Comparison of ENCODE assay signal across 23 mouse cellular contexts in genomic region chr2:173216840-173217239, GRCm38 (mm10). TPM values are rescaled to one million over a fixed set of nuclear protein-coding genes. Genes with fewer than 3 reads are reported as not detected.
DNase-seq lines count a peak whose midpoint lies in the region; ATAC-seq and TF ChIP-seq lines count a peak whose summit lies in the region.
"Had no signal": no experiment of that assay in that cellular context is flagged by ENCODE, and none has a peak within 500 bp of the region (broad histone marks: within the 10 kb centered on the region; RNA-seq: fewer than 3 reads in every experiment).

No protein-coding gene starts in this region.

- DNase-seq in heart, adult 2 months: peak; percentile 2 to 13
- no peak for DNase-seq in heart, postnatal 10 days
- DNase-seq in liver: peak; percentile 1
- DNase-seq in thymus, postnatal 4 days: peak; percentile 28
- no peak for DNase-seq in thymus, postnatal 10 days (ENCODE audit: low spot score in 2 of 2)
- no peak for DNase-seq in limb, embryonic 10.5 days (ENCODE audit: low spot score)
- DNase-seq: adrenal gland, adult 2 months; B cell, adult 2 months; cerebellum, adult 2 months; cerebellum, postnatal 36 days; gastrocnemius, postnatal 25 days; kidney, postnatal 14 days; left cerebral cortex, postnatal 4 days; liver, embryonic 13.5 days had no signal

- no peaks in the 10 kb centered on the region for H3K27me3 ChIP-seq in heart, adult 2 months (ENCODE audit: control insufficient read depth, insufficient read depth, low read length)
- peaks cover 22% of the 10 kb centered on the region for H3K27me3 ChIP-seq in liver, embryonic 12.5 days (replicated peaks)
- H3K27me3 ChIP-seq in limb, embryonic 10.5 days (ENCODE audit: low read depth, poor library complexity, severe bottlenecking): peaks cover 19% of the 10 kb centered on the region; the same call in 1 of the 2 replicates
- H3K27me3 ChIP-seq: forebrain, embryonic 12.5 days; hindbrain, embryonic 15.5 days; liver, embryonic 13.5 days; stomach, embryonic 15.5 days had no signal

- ATAC-seq in liver, embryonic 12.5 days: no peak

- H3K4me3 ChIP-seq in heart, adult 2 months: no peak overlapping the region
- H3K4me3 ChIP-seq in liver, embryonic 12.5 days: no peak overlapping the region
- peak overlapping the region; percentile 53; the same call in 1 of the 2 replicates for H3K4me3 ChIP-seq in macrophage (ENCODE audit: inconsistent target)
- no peak overlapping the region for H3K4me3 ChIP-seq in limb, embryonic 10.5 days
- H3K4me3 ChIP-seq: forebrain, embryonic 12.5 days; heart, embryonic 12.5 days; hindbrain, embryonic 15.5 days; liver, embryonic 13.5 days; lung, embryonic 15.5 days; midbrain, embryonic 12.5 days; neural tube, embryonic 13.5 days; stomach, embryonic 15.5 days had no signal

- no peaks in the 10 kb centered on the region for H3K9me3 ChIP-seq in liver, embryonic 12.5 days (replicated peaks)
- no peaks in the 10 kb centered on the region for H3K9me3 ChIP-seq in limb, embryonic 10.5 days (replicated peaks)
- H3K9me3 ChIP-seq: forebrain, embryonic 12.5 days; hindbrain, embryonic 15.5 days; liver, embryonic 13.5 days; lung, embryonic 15.5 days; midbrain, embryonic 12.5 days; neural tube, embryonic 13.5 days; stomach, embryonic 15.5 days had no signal

- TF ChIP-seq EP300 in heart, adult 2 months (IDR thresholded peaks at IDR 0.05; ENCODE audit: insufficient read depth, low read depth, low read length): no peak

- H3K79me2 ChIP-seq in heart, adult 2 months (replicated peaks; ENCODE audit: control insufficient read depth, insufficient read depth, low read length): no peaks in the 10 kb centered on the region
- peaks cover 39% of the 10 kb centered on the region; the same call in 1 of the 2 replicates for H3K79me2 ChIP-seq in macrophage (ENCODE audit: inconsistent target)

- H3K4me2 ChIP-seq in liver, embryonic 12.5 days: no peak overlapping the region
- H3K4me2 ChIP-seq: forebrain, embryonic 12.5 days; heart, embryonic 12.5 days; hindbrain, embryonic 15.5 days; liver, embryonic 13.5 days; lung, embryonic 15.5 days; midbrain, embryonic 12.5 days; neural tube, embryonic 13.5 days; stomach, embryonic 15.5 days had no signal

- 89% methylated on average over 7 of the region's 7 CpGs for WGBS in heart, adult 2 months
- WGBS in liver, embryonic 12.5 days (ENCODE audit: insufficient replicate concordance): 77% methylated on average over 7 of the region's 7 CpGs
- 90% methylated on average over 7 of the region's 7 CpGs for WGBS in macrophage (ENCODE audit: missing documents)
- 89% methylated on average over 7 of the region's 7 CpGs for WGBS in limb, embryonic 10.5 days

- intact Hi-C loops in heart, adult 2 months (cut with DNase I): no loop called here
- intact Hi-C loops in heart, postnatal 10 days (cut with DNase I): no loop called here

- peaks cover 6% of the 10 kb centered on the region for H3K4me1 ChIP-seq in heart, adult 2 months (ENCODE audit: control insufficient read depth, insufficient read depth, low read length)
- no peaks in the 10 kb centered on the region for H3K4me1 ChIP-seq in liver, embryonic 12.5 days
- H3K4me1 ChIP-seq in limb, embryonic 10.5 days: no peaks in the 10 kb centered on the region
- H3K4me1 ChIP-seq: forebrain, embryonic 12.5 days; heart, embryonic 12.5 days; hindbrain, embryonic 15.5 days; liver, embryonic 13.5 days; lung, embryonic 15.5 days; midbrain, embryonic 12.5 days; neural tube, embryonic 13.5 days; stomach, embryonic 15.5 days had no signal

- H3K9ac ChIP-seq in heart, adult 2 months (ENCODE audit: low read depth, low read length): no peak overlapping the region
- H3K9ac ChIP-seq in liver, embryonic 12.5 days: no peak overlapping the region
- H3K9ac ChIP-seq: forebrain, embryonic 12.5 days; heart, embryonic 12.5 days; hindbrain, embryonic 15.5 days; liver, embryonic 13.5 days; lung, embryonic 15.5 days; midbrain, embryonic 12.5 days; neural tube, embryonic 13.5 days; stomach, embryonic 15.5 days had no signal

- H3K36me3 ChIP-seq in heart, adult 2 months (ENCODE audit: control insufficient read depth, insufficient read depth, low read length): no peaks in the 10 kb centered on the region
- no peaks in the 10 kb centered on the region for H3K36me3 ChIP-seq in liver, embryonic 12.5 days
- H3K36me3 ChIP-seq in macrophage (ENCODE audit: inconsistent target): peaks cover 48% of the 10 kb centered on the region
- H3K36me3 ChIP-seq in limb, embryonic 10.5 days: no peaks in the 10 kb centered on the region
- H3K36me3 ChIP-seq: forebrain, embryonic 12.5 days; heart, embryonic 12.5 days; hindbrain, embryonic 15.5 days; liver, embryonic 13.5 days; lung, embryonic 15.5 days; midbrain, embryonic 12.5 days; neural tube, embryonic 13.5 days; stomach, embryonic 15.5 days had no signal

- H3K27ac ChIP-seq in heart, adult 2 months: no peak overlapping the region
- H3K27ac ChIP-seq in liver, embryonic 12.5 days: no peak overlapping the region
- H3K27ac ChIP-seq in macrophage: no peak overlapping the region
- H3K27ac ChIP-seq in limb, embryonic 10.5 days: no peak overlapping the region
- H3K27ac ChIP-seq: forebrain, embryonic 12.5 days; hindbrain, embryonic 15.5 days; liver, embryonic 13.5 days; lung, embryonic 15.5 days; midbrain, embryonic 12.5 days; neural tube, embryonic 13.5 days; stomach, embryonic 15.5 days had no signal

- no peak for TF ChIP-seq POLR2A in heart, adult 2 months (IDR thresholded peaks at IDR 0.05; ENCODE audit: insufficient read depth, low read depth, low read length)

- TF ChIP-seq CTCF in heart, adult 2 months (IDR thresholded peaks at IDR 0.05): no peak

RNA-seq across cellular contexts. Expression of gene Zbp1, which starts 1.9 kb away (rescaled TPM):
- total RNA-seq in heart, adult 2 months (2021): under 1 TPM; 0.47 to 0.91 TPM
- 1.2 and 1.8 TPM in 2 replicates for polyA plus RNA-seq in heart, adult 2 months (2012; rRNA removed)
- total RNA-seq in heart, postnatal 10 days (2021): under 1 TPM; 0.25 to 0.41 TPM
- 0.21 and 0.36 TPM in 2 replicates for polyA plus RNA-seq in liver, embryonic 12.5 days (2016; fragmentation: Nextera tagmentation; extraction: Ambion mirVana)
- 100 to 1,000 TPM in 14 of 26 experiments, 10 to 100 TPM in 12; 27.8 to 587 (median 298) TPM for total RNA-seq in macrophage (2018; cell fraction: chromatin; rRNA removed)
- total RNA-seq in macrophage (2018; cell fraction: cytosol; rRNA removed): 100 to 1,000 TPM in 23 of 26 experiments, 10 to 100 TPM in 3; 74.9 to 678 (median 370) TPM
- total RNA-seq in macrophage (2018; cell fraction: nucleus; rRNA removed): 100 to 1,000 TPM in 21 of 26 experiments, 10 to 100 TPM in 5; 45.6 to 621 (median 382) TPM
- 88.4 to 217 TPM (median 90.0 TPM) in 3 replicates for polyA plus RNA-seq in macrophage (2018)
- polyA plus RNA-seq in limb, embryonic 10.5 days (2016; fragmentation: Nextera tagmentation; extraction: Ambion mirVana): not detected in 2 replicates
- polyA plus RNA-seq: heart, embryonic 12.5 days had no signal

RNA-seq across cellular contexts. Expression of gene Pmepa1, which starts 59.5 kb away (rescaled TPM):
- total RNA-seq in heart, adult 2 months (2021): 10 to 100 TPM; 28.4 to 31.4 TPM
- 37.4 and 41.7 TPM in 2 replicates for polyA plus RNA-seq in heart, adult 2 months (2012; rRNA removed)
- total RNA-seq in heart, postnatal 10 days (2021): 10 to 100 TPM; 55.1 to 57.2 TPM
- 0.24 and 0.37 TPM in 2 replicates for polyA plus RNA-seq in liver, embryonic 12.5 days (2016; fragmentation: Nextera tagmentation; extraction: Ambion mirVana)
- 10 to 100 TPM in 1 of 26 experiments, 1 to 10 TPM in 1, under 1 TPM in 2, not detected in 22; 0.62 to 11.6 (median 1.6) TPM for total RNA-seq in macrophage (2018; cell fraction: chromatin; rRNA removed)
- total RNA-seq in macrophage (2018; cell fraction: cytosol; rRNA removed): under 1 TPM in 19 of 26 experiments, not detected in 7; 0.03 to 0.43 (median 0.09) TPM
- total RNA-seq in macrophage (2018; cell fraction: nucleus; rRNA removed): 1 to 10 TPM in 1 of 26 experiments, under 1 TPM in 7, not detected in 18; 0.11 to 1.3 (median 0.30) TPM
- polyA plus RNA-seq in macrophage (2018): 0.32 to 0.33 TPM in 2 of 3 replicates, not detected in the other
- polyA plus RNA-seq in limb, embryonic 10.5 days (2016; fragmentation: Nextera tagmentation; extraction: Ambion mirVana): 1.1 and 2.0 TPM in 2 replicates

Comparison
In these comparisons a context has a peak if more than half of its experiments do, and no peak if none do; other contexts are left out.
1. DNase-seq: peak in heart, adult 2 months (2 of 2), liver (single experiment) and thymus, postnatal 4 days (single experiment); none in heart, postnatal 10 days (0 of 2), thymus, postnatal 10 days (0 of 2) and limb, embryonic 10.5 days (single experiment).
2. RNA of gene Zbp1, which starts 1.9 kb away (polyA plus RNA-seq): 88.4 to 217 TPM in macrophage; 1.2 to 1.8 TPM in heart, adult 2 months, 0.21 to 0.36 TPM in liver, embryonic 12.5 days and not detected in limb, embryonic 10.5 days; every median in the first group is over 10 times any median in the second.
3. RNA of gene Pmepa1, which starts 59.5 kb away (polyA plus RNA-seq): 37.4 to 41.7 TPM in heart, adult 2 months; 1.1 to 2.0 TPM in limb, embryonic 10.5 days, 0.32 to 0.33 TPM in macrophage and 0.24 to 0.37 TPM in liver, embryonic 12.5 days; every median in the first group is over 10 times any median in the second.